Mouse (Mus musculus) CH12.LX (cell line): ENCODE results near the gene Phf12.

Experiments
- CHD1 ChIP-seq: IDR thresholded peaks from 2 replicates; pipeline ENCODE4 v1.6.1; 2012; ENCODE audit warnings: low read depth, low read length, improper control_type of control experiment, inconsistent platforms
- CTCF ChIP-seq, 2 experiments: IDR thresholded peaks in 1 of 2; conservative IDR thresholded peaks in 1 of 2; 2 replicates each; pipeline ENCODE4 v1.5.1; 2011 to 2012; ENCODE audit warnings: low read depth in 2 of 2, low read length in 2 of 2, improper control_type of control experiment in 1 of 2, inconsistent platforms in 1 of 2, mild to moderate bottlenecking in 1 of 2, moderate library complexity in 1 of 2
- MYC ChIP-seq: IDR thresholded peaks from 2 replicates; pipeline ENCODE4 v1.6.1; 2011; ENCODE audit warnings: low read depth, mild to moderate bottlenecking, improper control_type of control experiment, low read length
- POLR2A ChIP-seq: IDR thresholded peaks from 2 replicates; pipeline ENCODE4 v1.6.1; 2011; ENCODE audit warnings: low read depth, mild to moderate bottlenecking, improper control_type of control experiment, low read length
- RCOR1 ChIP-seq: conservative IDR thresholded peaks from 2 replicates; pipeline ENCODE4 v1.6.1; 2012; ENCODE audit warnings: low read depth, mild to moderate bottlenecking, inconsistent platforms, low read length, improper control_type of control experiment
- ZC3H11A ChIP-seq: IDR thresholded peaks from 2 replicates; pipeline ENCODE4 v1.6.1; 2012; ENCODE audit warnings: low read depth, mild to moderate bottlenecking, inconsistent platforms, low read length, improper control_type of control experiment

DNA sequence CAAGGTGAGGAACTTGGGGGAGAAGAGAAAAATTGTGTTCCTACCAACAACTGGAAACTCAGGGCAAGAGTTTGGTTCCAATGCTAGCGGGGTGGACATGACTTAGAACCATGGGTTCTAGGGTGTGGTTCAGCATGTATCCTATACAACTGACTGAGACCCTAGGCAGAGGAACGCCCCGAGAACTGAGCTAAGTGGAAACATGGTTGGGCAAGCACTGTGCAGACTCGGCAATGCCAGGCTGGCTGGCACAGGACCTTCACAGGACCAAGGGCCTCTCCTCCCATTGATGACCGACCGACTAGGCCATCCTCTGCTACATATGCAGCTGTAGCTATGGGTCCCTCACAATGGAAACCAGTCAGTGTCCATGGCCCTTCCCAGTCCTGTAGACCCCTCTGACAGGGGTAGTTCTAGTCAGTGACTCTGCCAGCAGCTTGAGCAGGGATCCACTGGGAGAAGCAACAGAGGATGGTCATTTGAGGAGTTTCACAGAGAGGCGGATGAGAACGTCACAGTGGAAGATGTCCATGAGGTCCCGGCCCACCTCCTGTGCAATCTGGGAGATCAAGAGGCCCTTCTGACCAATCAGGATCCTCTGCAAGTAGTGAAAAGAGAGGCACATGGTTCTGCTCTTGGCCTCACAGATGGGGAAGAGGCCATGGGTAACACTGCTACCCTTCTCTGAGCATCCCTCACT is 91.2 kb downstream of the Phf12 start:
- TF ChIP-seq CHD1 (no peak), CTCF (conservative IDR thresholded peaks at IDR 0.05 in 1 of 2, IDR thresholded peaks at IDR 0.05 in 1 of 2; ENCODE audit: low read depth in 2 of 2, low read length in 2 of 2) (no peak), RCOR1 (no peak), ZC3H11A (no peak), POLR2A (no peak), MYC (no peak)
